Mouse (Mus musculus) lung, postnatal 14 days (tissue): Measurements from ENCODE around the gene Slc22a14.

Source experiments
- DNase-seq: peaks from one replicate; pipeline ENCODE4 v3.0.0; 2021

Slc22a14 gene

GRCm38 (mm10) chr9:119355943-119356342 lies 9.4 kb downstream of the Slc22a14 start:
- DNase-seq = no peak

GRCm38 (mm10) chr9:119353926-119354325 lies 11.4 kb downstream of the Slc22a14 start:
- DNase-seq = no peak

- peak; percentile 86 for DNase-seq
Observed at GRCm38 (mm10) chr9:119352060-119352459, 13.3 kb downstream of the Slc22a14 start.

GRCm38 (mm10) chr9:119350947-119351705 lies 14.2 kb downstream of the Slc22a14 start:
- no peak for DNase-seq

GRCm38 (mm10) chr9:119350531-119350930 lies 14.8 kb downstream of the Slc22a14 start:
- no peak for DNase-seq

- DNase-seq = no peak
Observed at GRCm38 (mm10) chr9:119346376-119346775, 19.0 kb downstream of the Slc22a14 start.

- no peak for DNase-seq
Observed at GRCm38 (mm10) chr9:119342728-119343127, 22.6 kb downstream of the Slc22a14 start.

GRCm38 (mm10) chr9:119340909-119341816 lies 24.2 kb downstream of the Slc22a14 start, which contains the start of gene Myd88:
TSS of gene Myd88 (minus strand) at chr9:119341411.
- DNase-seq = peak; percentile 95

- DNase-seq = no peak
Observed at GRCm38 (mm10) chr9:119340212-119340580, 25.2 kb downstream of the Slc22a14 start.

GRCm38 (mm10) chr9:119339558-119340211 lies 25.7 kb downstream of the Slc22a14 start, which contains the start of gene Acaa1a:
TSS of gene Acaa1a (plus strand) at chr9:119339676.
- DNase-seq = peak; percentile 79

GRCm38 (mm10) chr9:119339106-119339505 lies 26.2 kb downstream of the Slc22a14 start:
- no peak for DNase-seq

GRCm38 (mm10) chr9:119338350-119338749 lies 27.0 kb downstream of the Slc22a14 start:
- DNase-seq = no peak

GRCm38 (mm10) chr9:119337842-119338241 lies 27.5 kb downstream of the Slc22a14 start:
- no peak for DNase-seq

- DNase-seq = no peak
Observed at GRCm38 (mm10) chr9:119335571-119335970, 29.8 kb downstream of the Slc22a14 start.

GRCm38 (mm10) chr9:119334834-119335233 lies 30.5 kb downstream of the Slc22a14 start:
- DNase-seq = no peak

GRCm38 (mm10) chr9:119334324-119334723 lies 31.0 kb downstream of the Slc22a14 start:
- peak; percentile 67 for DNase-seq

GRCm38 (mm10) chr9:119330186-119330963 lies 35.0 kb downstream of the Slc22a14 start:
- peak; percentile 24 for DNase-seq

GRCm38 (mm10) chr9:119328488-119328887 lies 36.9 kb downstream of the Slc22a14 start:
- DNase-seq = no peak

- DNase-seq = no peak
Observed at GRCm38 (mm10) chr9:119324130-119324529, 41.2 kb downstream of the Slc22a14 start.

GRCm38 (mm10) chr9:119323260-119323645 lies 42.1 kb downstream of the Slc22a14 start:
- no peak for DNase-seq

GRCm38 (mm10) chr9:119322289-119323259 lies 42.8 kb downstream of the Slc22a14 start, which contains the start of gene Oxsr1:
TSS of gene Oxsr1 (minus strand) at chr9:119322427.
- DNase-seq = peak; percentile 99
